Mouse (Mus musculus): ENCODE measurements around the gene Sumo3. TPM values are rescaled to one million over a fixed set of nuclear protein-coding genes. Genes with fewer than 3 reads are reported as not detected.

Sumo3 gene
- polyA plus RNA-seq, 2 experiments: 82.5 to 109 TPM

DNA sequence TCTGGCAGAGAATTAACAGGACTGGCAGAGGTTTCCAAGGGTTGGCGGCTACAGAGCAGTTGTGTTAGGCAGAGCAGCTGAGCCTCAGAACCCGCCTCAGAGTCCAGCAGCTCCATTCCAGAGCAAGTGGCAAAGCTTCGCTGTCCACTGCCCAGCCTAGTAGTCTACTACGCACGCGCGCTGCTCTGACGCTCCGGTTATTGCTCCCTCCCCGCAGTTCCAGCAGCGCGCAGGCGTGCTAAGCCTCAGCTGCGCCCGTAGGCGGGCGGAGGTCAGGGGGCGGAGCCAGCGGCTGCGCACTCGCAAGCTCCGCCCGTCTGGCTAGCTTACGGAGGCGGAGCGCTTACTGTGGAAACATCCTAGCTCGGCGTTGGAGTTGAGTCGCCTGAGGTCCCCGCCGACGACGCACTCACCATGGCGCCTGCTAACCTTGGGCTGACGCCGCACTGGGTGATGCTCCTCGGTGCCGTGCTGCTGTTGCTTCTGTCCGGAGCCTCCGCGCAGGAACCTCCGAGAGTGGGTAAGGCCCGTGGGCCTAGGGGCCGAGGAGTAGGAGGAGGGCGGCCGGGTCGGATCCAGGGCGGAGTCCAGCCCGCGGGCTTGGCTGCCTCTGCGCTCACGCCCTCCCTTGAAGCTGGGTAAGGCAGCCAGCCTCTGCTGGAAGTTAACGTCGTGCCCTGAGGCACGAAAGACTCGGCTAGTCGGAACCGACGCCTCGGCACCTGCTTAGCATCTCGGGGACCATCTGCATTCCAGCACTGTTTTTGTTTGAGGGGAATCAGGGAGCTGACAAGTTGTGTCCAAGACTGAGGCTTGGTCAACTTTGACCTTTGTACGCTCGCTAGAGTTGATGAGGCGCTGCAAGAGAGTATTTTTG, 24.3 kb upstream of the Sumo3 start, which contains the start of gene Pttg1ip:
TSS of gene Pttg1ip (plus strand) at position 313 of the 877 bp plus-strand sequence.
- Histone ChIP-seq H3K27me3 (ENCODE audit: control insufficient read depth, insufficient read depth, low read length) (no peaks in the 10 kb centered on the region), H3K27ac (peak within 1 kb of the TSS; percentile 87), H3K36me3 (replicated peaks; ENCODE audit: control insufficient read depth, insufficient read depth, low read depth) (no peaks in the 10 kb centered on the region), H3K4me3 (ENCODE audit: insufficient read depth in 1 of 2, low read depth in 2 of 2, low read length in 2 of 2) (peak within 1 kb of the TSS; percentile 80 to 83), H3K4me1 (replicated peaks; ENCODE audit: control insufficient read depth in 2 of 2, insufficient read depth in 2 of 2, low read length in 1 of 2) (peaks cover 8 to 26% of the 10 kb centered on the region in 2 experiments), H3K9ac (replicated peaks) (peak within 1 kb of the TSS; percentile 88), H3K4me2 (ENCODE audit: low read depth) (peak within 1 kb of the TSS; percentile 91), H3K9me3 (ENCODE audit: control insufficient read depth, low read length) (no peaks in the 10 kb centered on the region)
- peak; percentile 92 for ATAC-seq (ENCODE audit: insufficient read depth)
- TF ChIP-seq CTCF (IDR thresholded peaks at IDR 0.05; ENCODE audit: low read depth): no peak
- no peak for TF ChIP-seq EP300 (IDR thresholded peaks at IDR 0.05; ENCODE audit: low read depth)
- DNase-seq (ENCODE audit: low read depth in 3 of 3, low spot score in 3 of 3): peak; percentile 91 to 94 (median 94)
- WGBS (ENCODE audit: insufficient replicate concordance): under 1% methylated on average over 64 of the region's 64 CpGs

DNA sequence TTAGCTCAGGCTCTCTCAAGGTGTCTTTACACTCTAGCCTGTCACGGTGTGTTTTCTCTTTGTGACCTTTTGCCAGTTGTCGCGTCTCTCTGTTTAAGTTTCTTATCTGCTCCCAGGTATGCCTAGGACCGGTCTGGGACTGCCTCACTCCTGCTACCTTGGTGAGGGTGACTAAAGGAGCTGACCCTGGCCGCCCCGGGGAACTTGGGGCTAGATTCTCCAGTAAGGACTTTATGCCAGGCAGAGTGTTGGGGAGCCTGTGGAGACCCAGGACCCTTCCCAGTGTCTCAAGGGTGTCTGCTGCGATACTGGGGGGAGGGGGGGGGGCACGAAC, 23.6 kb upstream of the Sumo3 start:
- peaks cover 8 to 27% of the 10 kb centered on the region in 2 experiments for H3K4me1 ChIP-seq (replicated peaks; ENCODE audit: control insufficient read depth in 2 of 2, insufficient read depth in 2 of 2, low read length in 1 of 2)
- peak; percentile 11; the same call in 1 of the 2 replicates for ATAC-seq (ENCODE audit: insufficient read depth)
- H3K9me3 ChIP-seq (ENCODE audit: control insufficient read depth, low read length): no peaks in the 10 kb centered on the region
- peak overlapping the region; percentile 88 for H3K9ac ChIP-seq (replicated peaks)
- H3K4me2 ChIP-seq (ENCODE audit: low read depth): peak overlapping the region; percentile 91
- H3K27me3 ChIP-seq (ENCODE audit: control insufficient read depth, insufficient read depth, low read length): no peaks in the 10 kb centered on the region
- TF ChIP-seq CTCF (IDR thresholded peaks at IDR 0.05; ENCODE audit: low read depth) (no peak), EP300 (IDR thresholded peaks at IDR 0.05; ENCODE audit: low read depth) (no peak)
- WGBS (ENCODE audit: insufficient replicate concordance): 2% methylated on average over 8 of the region's 8 CpGs
- H3K36me3 ChIP-seq (replicated peaks; ENCODE audit: control insufficient read depth, insufficient read depth, low read depth): no peaks in the 10 kb centered on the region
- peak overlapping the region; percentile 87 for H3K27ac ChIP-seq
- H3K4me3 ChIP-seq (ENCODE audit: insufficient read depth in 1 of 2, low read depth in 2 of 2, low read length in 2 of 2): peak overlapping the region; percentile 80 to 83
- DNase-seq (ENCODE audit: low read depth in 3 of 3, low spot score in 3 of 3): no peak

DNA sequence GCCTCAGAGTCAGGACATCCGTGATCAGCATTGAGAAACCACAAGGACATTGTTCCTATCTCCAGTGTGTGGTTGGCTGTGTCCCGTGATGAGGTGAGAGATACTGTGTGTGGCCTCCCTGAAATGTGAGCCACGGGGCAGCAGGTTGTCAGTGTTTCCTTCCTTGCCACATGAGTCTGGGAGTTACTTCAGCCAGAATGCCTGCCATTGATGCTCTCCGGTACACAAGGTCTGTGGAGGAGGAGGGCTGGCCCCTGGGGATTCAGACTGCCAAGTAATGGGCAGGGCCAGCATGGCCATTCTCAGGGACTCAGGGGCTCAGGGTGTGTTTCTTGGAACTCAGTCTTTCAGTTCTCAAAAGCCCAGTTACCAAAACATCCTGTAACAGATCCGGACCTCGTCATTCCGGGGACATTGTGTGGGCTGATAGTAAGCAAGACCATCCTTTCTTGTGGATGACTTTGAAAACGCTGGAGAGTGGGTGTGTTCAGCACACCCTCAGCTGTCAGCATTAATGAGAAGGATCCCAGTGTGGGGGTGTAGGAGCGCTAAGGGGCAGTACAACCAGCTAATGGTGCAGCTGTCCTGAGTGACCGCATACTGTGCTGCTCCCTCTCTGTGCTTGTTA, 22.0 kb upstream of the Sumo3 start:
- H3K4me1 ChIP-seq (replicated peaks; ENCODE audit: control insufficient read depth in 2 of 2, insufficient read depth in 2 of 2, low read length in 1 of 2): peaks cover 8 to 35% of the 10 kb centered on the region in 2 experiments
- peak overlapping the region in 1 of 2 experiments; percentile 18; a peak in 2 of 4 replicates for H3K4me3 ChIP-seq (ENCODE audit: insufficient read depth in 1 of 2, low read depth in 2 of 2, low read length in 2 of 2)
- DNase-seq (ENCODE audit: low read depth in 3 of 3, low spot score in 3 of 3): peak in 1 of 3 experiments; percentile 66

DNA sequence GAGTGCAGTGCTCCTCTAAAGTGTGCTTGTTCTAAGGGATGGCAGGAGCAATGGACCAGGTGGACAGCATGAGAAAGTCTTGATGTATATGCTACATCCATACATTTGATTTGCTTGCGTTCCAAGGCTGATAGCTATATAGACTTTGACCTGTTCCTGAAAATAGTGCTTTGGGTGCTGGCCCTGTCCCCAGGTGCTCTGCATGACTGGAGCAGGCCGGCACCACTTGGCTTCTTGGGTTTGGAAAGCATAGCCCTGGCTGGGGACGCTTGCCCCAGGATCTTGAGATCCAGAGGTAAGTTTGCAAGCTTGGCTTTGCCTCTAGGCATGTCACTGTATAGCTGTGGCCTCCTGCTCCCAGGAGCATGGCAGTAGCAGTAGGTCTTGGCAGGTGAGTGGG, 19.3 kb upstream of the Sumo3 start:
- WGBS (ENCODE audit: insufficient replicate concordance): 76% methylated on average over 3 of the region's 3 CpGs

More for the DNA sequence above, 22.0 kb upstream of the Sumo3 start:
- H3K36me3 ChIP-seq (replicated peaks; ENCODE audit: control insufficient read depth, insufficient read depth, low read depth): no peaks in the 10 kb centered on the region; the same call in 1 of the 2 replicates
- 21% methylated on average over 10 of the region's 10 CpGs for WGBS (ENCODE audit: insufficient replicate concordance)
- TF ChIP-seq CTCF (IDR thresholded peaks at IDR 0.05; ENCODE audit: low read depth) (no peak), EP300 (IDR thresholded peaks at IDR 0.05; ENCODE audit: low read depth) (no peak)
- no peak for ATAC-seq (ENCODE audit: insufficient read depth)
- H3K9ac ChIP-seq (replicated peaks): no peak overlapping the region; the same call in 1 of the 2 replicates
- H3K27me3 ChIP-seq (ENCODE audit: control insufficient read depth, insufficient read depth, low read length): no peaks in the 10 kb centered on the region
- H3K27ac ChIP-seq: no peak overlapping the region
- no peaks in the 10 kb centered on the region for H3K9me3 ChIP-seq (ENCODE audit: control insufficient read depth, low read length)
- peak overlapping the region; percentile 91 for H3K4me2 ChIP-seq (ENCODE audit: low read depth)

More for the DNA sequence above, 19.3 kb upstream of the Sumo3 start:
- H3K4me2 ChIP-seq (ENCODE audit: low read depth): no peak overlapping the region
- peaks cover 3% of the 10 kb centered on the region; the same call in 1 of the 2 replicates for H3K36me3 ChIP-seq (replicated peaks; ENCODE audit: control insufficient read depth, insufficient read depth, low read depth)
- peaks cover 14 to 40% of the 10 kb centered on the region in 2 experiments for H3K4me1 ChIP-seq (replicated peaks; ENCODE audit: control insufficient read depth in 2 of 2, insufficient read depth in 2 of 2, low read length in 1 of 2)
- DNase-seq (ENCODE audit: low read depth in 3 of 3, low spot score in 3 of 3): no peak
- H3K9me3 ChIP-seq (ENCODE audit: control insufficient read depth, low read length): no peaks in the 10 kb centered on the region
- no peak overlapping the region for H3K27ac ChIP-seq
- no peak overlapping the region for H3K4me3 ChIP-seq (ENCODE audit: insufficient read depth in 1 of 2, low read depth in 2 of 2, low read length in 2 of 2)
- ATAC-seq (ENCODE audit: insufficient read depth): no peak
- no peaks in the 10 kb centered on the region for H3K27me3 ChIP-seq (ENCODE audit: control insufficient read depth, insufficient read depth, low read length)
- TF ChIP-seq EP300 (IDR thresholded peaks at IDR 0.05; ENCODE audit: low read depth) (no peak), CTCF (IDR thresholded peaks at IDR 0.05; ENCODE audit: low read depth) (no peak)
- H3K9ac ChIP-seq (replicated peaks): no peak overlapping the region

All from liver, embryonic 14.5 days (tissue).